Mouse (Mus musculus) kidney, adult 2 months (tissue): ENCODE measurements around the gene Fads1.

ENCODE experiments used
- CTCF ChIP-seq: fragments of 200-500 bp; conservative IDR thresholded peaks from 2 replicates; pipeline ENCODE4 v1.5.1; 2011; ENCODE audit warnings: low read depth, mild to moderate bottlenecking, control low read depth, low read length, moderate library complexity, mixed read lengths; ENCODE audit not compliant: insufficient read depth, insufficient read length
- POLR2A ChIP-seq: fragments of 200-500 bp; IDR thresholded peaks from one replicate; pipeline ENCODE4 v1.6.1; 2011; ENCODE audit warnings: low read depth, low read length, control low read depth

DNA sequence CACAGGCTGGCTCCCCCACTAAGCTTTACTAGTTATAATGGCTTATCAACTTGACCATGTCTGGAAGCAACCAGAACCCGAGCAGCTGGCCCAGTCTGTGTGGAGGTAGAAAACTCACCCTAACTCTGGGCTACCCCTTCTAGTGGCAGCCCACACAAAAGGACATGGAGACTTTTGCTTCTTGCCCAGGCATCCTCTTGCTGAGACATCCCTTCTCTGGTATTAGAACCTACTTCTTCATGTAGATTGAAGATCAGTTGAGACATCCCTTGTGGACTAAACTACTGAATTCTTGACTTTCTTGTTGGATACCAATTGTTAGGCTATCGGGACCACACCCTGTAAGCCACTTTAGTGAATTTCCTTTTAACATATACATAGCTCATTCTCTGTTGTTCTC, 15.6 kb downstream of the Fads1 start:
- TF ChIP-seq CTCF (no peak), POLR2A (no peak)
